Mouse (Mus musculus): ENCODE measurements around the gene Igfl3. TPM values are rescaled to one million over a fixed set of nuclear protein-coding genes. Genes with fewer than 3 reads are reported as not detected.

Igfl3 gene
- polyA plus RNA-seq (2011; ENCODE audit: insufficient read depth, insufficient read length, low replicate concordance, missing spikeins) = not detected in 2 replicates

DNA sequence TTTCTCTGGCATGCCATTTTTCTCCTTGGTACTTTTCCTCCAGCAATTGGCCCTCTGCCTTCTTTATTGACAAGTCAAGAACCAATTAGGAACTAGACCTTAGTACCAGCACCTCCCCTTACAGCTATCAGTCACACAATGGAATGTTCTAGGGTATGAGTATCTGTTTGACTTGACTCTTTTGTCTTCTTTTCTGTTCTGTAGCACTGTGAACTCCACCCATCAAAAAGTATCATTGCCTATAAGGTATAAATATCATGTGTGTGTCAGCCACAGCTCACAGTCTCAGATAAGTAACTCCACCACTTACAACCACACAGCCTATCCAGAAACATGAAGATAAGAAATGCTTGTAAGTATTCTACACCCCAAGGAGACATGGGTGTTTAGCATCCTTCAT is at the start of gene Igfl3:
Igfl3 (plus strand) TSS at position 301 of the 400 bp plus-strand sequence.
- Histone ChIP-seq H3K4me3 (replicated peaks; ENCODE audit: control insufficient read depth, low read depth, low read length) (no peak within 1 kb of the TSS), H3K4me1 (ENCODE audit: control insufficient read depth, insufficient read depth, low read length) (no peaks in the 10 kb centered on the region; the same call in 1 of the 2 replicates), H3K27ac (ENCODE audit: control insufficient read depth, insufficient read depth, low read depth, low read length, poor library complexity) (no peak within 1 kb of the TSS)
- no peak for TF ChIP-seq POLR2A (IDR thresholded peaks at IDR 0.05; ENCODE audit: borderline replicate concordance, control insufficient read depth, low read depth, low read length)
- no peak for TF ChIP-seq CTCF (IDR thresholded peaks at IDR 0.05; ENCODE audit: control insufficient read depth, insufficient read depth, low read length)

DNA sequence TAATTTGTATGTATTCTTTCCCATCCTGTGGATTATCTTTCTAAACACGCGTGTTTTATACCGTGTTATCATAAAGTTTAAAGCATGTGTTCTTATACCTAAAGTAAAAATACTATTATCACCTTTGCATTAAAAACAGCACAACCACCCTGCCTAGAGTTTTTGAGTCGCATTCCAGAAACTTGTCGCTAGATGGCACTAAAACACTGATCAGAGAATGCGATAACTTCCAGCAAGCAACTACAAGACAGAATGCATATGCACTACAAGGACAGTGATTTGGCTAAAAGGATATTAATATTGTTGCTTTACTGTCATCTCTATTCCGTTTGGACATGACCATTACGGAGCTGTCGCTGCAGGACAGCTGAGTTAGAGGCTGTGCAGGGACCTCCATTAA is 34.6 kb downstream of the Igfl3 start:
- no peak overlapping the region for H3K27ac ChIP-seq (ENCODE audit: control insufficient read depth, insufficient read depth, low read depth, low read length, poor library complexity)
- TF ChIP-seq CTCF (IDR thresholded peaks at IDR 0.05; ENCODE audit: control insufficient read depth, insufficient read depth, low read length) (no peak), POLR2A (IDR thresholded peaks at IDR 0.05; ENCODE audit: borderline replicate concordance, control insufficient read depth, low read depth, low read length) (no peak)
- no peaks in the 10 kb centered on the region for H3K4me1 ChIP-seq (ENCODE audit: control insufficient read depth, insufficient read depth, low read length)
- WGBS = 12% methylated on average over 9 of the region's 9 CpGs
- no peak overlapping the region for H3K4me3 ChIP-seq (replicated peaks; ENCODE audit: control insufficient read depth, low read depth, low read length)

DNA sequence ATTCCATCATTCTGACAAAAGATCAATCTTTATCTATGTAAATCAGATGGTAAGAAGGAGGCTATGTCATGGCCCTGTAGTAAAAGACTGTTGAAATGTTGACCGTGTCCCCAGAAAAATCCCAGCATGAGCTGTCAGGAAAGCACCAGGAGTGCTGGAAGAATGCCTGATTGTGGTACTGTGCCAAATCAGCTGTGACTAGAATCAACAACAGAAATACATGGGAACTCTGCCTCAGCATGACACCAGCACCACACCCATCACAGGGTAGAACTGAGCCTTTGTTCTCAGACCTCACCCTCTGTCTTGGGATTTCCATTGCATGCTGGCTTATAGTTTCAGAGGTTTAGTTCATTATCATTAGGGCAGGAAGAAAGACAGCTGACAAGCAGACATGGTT is 38.4 kb downstream of the Igfl3 start:
- Histone ChIP-seq H3K4me1 (ENCODE audit: control insufficient read depth, insufficient read depth, low read length) (no peaks in the 10 kb centered on the region), H3K27ac (ENCODE audit: control insufficient read depth, insufficient read depth, low read depth, low read length, poor library complexity) (no peak overlapping the region), H3K4me3 (replicated peaks; ENCODE audit: control insufficient read depth, low read depth, low read length) (no peak overlapping the region)
- 73% methylated on average over 1 of the region's 1 CpGs for WGBS
- TF ChIP-seq POLR2A (IDR thresholded peaks at IDR 0.05; ENCODE audit: borderline replicate concordance, control insufficient read depth, low read depth, low read length) (no peak), CTCF (IDR thresholded peaks at IDR 0.05; ENCODE audit: control insufficient read depth, insufficient read depth, low read length) (no peak)

Other genes with a start within 250 kb of the Igfl3 start
- gene Ceacam11, start 204.4 kb upstream of the Igfl3 start, polyA plus RNA-seq (2011; ENCODE audit: insufficient read depth, insufficient read length, low replicate concordance, missing spikeins) = not detected in 2 replicates
- gene Ceacam13, start 166.6 kb upstream of the Igfl3 start, polyA plus RNA-seq (2011; ENCODE audit: insufficient read depth, insufficient read length, low replicate concordance, missing spikeins) = not detected in 2 replicates
- not detected in 2 replicates for gene Ceacam12, start 110.6 kb upstream of the Igfl3 start, polyA plus RNA-seq (2011; ENCODE audit: insufficient read depth, insufficient read length, low replicate concordance, missing spikeins)
- not detected in 2 replicates for gene Mill1, start 68.9 kb downstream of the Igfl3 start, polyA plus RNA-seq (2011; ENCODE audit: insufficient read depth, insufficient read length, low replicate concordance, missing spikeins)
- gene Psg18, start 178.5 kb downstream of the Igfl3 start, polyA plus RNA-seq (2011; ENCODE audit: insufficient read depth, insufficient read length, low replicate concordance, missing spikeins) = not detected in 2 replicates

All from bone marrow, adult 2 months (tissue).